Mouse (Mus musculus): ENCODE measurements around the gene Nxpe5.

The Nxpe5 gene

DNA sequence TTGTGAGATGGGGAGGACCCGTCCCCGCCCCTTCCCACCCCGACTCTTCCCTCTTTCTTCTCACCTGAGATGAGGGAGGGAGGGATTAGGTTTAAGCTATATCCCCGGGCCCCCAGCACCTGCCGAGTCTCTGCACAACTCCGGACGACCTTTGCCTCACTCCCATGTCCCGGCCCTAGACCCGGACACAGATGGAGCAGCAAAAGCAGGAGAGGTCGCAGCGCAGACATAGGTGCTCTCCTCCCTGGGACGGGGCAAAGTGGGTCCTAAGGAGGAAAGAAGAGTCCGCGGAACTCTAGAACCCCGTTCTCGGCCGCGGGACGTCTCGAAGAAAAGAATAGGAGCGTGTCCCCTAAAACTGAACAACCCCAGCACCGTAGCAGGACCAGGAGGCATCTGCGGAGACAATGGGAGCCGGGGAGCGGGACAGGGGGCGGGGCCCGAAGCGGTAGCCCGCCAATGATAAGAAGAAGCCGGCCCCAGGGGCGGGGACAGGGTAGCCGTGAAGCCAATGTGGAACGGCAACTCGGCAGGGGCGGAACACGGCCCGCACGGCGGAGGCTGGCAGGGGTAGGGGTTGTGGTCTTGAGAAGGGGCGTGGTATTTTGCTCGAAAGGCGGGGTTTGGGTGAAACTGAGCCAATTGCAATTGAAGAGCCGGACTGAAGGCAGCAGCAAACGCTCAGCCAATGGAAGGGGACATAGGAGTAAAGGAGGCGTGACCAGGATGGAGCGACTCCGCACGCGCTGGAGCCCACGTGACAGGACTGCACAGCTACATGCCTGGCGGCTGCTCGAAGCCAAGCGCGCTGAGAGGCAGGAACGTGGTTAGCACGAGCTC, 54.1 kb downstream of the Nxpe5 start, which contains the start of the genes Gm43720, Gpc2 and Stag3:
Gm43720 (minus strand) TSS at position 374 of the 840 bp plus-strand sequence.
Gpc2 (minus strand) TSS at position 421 of the 840 bp plus-strand sequence.
Stag3 (plus strand) TSS at position 656 of the 840 bp plus-strand sequence.
- peak; percentile 52 for DNase-seq

DNA sequence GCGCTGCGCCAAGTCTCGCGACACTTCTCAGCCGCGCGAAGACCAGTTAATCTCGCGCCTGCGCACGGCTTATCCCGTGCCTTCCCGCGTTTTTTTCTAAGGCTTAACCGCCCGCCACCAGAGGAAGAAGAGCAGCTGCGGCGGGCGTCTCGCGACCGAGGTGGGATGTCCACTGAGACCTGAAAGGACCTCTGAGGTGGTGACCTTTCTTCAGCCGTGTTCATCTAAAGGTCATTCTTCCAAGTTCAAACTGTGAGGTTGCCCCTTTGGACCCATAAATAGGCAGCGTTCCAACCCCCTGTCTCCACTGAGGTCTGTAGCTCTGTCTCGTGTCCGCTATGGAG, 54.7 kb downstream of the Nxpe5 start:
- DNase-seq, result no peak

DNA sequence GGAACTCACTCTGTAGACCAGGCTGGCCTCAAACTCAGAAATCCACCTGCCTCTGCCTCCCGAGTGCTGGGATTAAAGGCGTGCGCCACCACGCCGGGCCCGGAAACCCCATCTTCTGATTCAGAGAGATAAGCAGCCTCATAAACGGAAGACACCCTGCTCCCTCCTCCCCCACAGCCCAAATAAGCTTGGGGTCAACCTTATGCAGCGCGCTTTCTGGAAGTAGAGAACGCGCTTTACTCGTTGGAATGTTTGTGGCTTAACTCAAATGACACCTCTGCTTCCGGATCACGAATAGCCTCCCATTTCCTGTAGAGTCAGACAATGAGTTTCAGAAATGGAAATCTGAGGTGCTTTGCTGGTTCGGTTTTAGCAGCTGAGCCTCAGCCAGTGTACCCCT, 55.1 kb downstream of the Nxpe5 start:
- no peak for DNase-seq

DNA sequence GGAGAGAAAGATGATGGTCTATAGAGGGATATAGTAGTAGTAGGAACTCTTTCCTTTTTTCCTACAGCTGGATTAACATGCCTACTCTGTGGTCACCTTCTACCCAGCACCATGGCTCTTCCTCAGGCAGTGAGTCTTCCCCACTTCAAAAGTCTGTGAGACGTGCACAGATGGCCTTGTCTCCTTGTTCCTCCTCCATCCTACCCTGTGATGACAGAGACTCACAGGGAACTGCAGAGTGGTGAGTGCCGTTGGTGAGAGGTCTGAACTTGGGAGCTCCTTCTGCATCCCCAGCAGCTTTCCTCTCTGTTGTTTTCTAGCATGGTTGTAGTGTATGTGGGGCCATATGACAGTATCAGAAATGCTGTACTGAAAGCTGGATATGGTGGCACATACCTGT, 56.1 kb downstream of the Nxpe5 start:
- no peak for DNase-seq

DNA sequence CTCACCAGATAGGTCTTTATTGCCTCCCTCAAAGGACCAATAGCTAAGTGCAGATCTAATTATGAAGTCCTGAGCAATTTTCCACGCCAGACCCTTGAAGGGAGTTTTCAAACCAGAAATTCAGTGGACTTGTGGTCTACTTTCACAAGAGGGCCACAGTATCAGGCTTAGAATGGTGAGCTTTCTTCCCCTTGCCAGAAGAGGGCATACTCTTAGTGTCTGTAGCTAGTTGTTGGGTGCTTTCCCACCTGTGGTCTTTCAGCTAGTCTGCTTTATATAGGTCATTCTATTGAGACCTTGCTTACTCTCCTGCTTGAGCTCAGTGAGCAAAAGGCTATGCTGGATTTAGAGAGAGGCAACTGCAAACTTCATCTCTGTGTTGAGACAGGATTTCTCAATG, 57.8 kb downstream of the Nxpe5 start:
- no peak for DNase-seq

DNA sequence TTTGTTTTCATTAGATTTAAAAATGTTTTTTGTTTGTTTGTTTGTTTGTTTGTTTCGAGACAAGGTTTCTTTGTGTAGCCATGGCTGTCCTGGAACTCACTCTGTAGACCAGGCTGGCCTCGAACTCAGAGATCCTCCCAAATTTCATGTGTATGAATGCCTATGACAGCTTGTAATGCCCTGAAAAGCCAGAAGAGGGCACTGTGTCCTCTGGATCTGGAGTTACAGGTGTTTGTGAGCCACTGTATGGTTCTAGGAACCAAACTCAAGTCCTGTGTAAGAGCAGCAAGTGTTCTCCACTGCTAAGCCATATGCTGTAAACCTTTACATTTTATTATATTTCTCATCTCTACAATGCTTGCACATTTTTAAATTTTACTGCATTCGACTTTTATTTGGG, 62.2 kb downstream of the Nxpe5 start:
- DNase-seq, result no peak

DNA sequence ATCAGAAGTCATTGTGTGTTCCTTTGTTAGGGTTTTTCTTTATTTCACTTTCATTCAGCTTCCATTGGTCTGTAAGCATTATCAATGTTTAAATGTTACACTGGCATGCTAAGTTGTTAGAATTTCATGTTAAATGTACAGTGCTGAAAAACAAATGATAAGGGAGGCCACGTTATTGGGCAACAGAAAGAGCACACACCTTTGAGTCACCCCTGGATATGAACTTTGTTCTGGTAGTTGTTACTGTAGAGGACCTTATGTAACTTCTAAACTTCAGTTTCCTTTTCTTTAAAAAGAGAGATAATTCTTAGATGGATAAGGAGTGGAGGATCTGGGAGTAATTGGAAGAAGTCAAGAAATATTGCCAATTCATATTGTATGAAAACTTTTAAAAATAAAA, 65.9 kb downstream of the Nxpe5 start:
- DNase-seq, result no peak

DNA sequence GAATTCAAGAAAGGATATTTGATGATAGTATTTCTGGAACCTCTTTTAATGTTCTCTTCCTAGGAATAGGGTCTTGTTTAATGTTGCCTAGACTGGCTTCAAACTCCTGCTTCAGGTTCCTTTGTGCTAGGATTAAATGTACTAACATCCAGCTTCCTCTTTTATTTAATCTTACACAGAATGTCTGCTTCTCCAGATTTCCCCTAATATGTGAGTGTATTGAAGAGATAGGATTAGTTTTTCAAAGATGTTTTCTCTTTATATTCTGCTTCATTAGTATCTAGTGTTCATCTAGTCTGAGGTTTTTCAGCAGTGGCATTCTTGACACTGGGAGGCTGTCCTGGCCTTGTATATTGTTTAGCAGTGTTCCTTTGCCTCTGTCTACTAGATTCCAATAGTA, 68.5 kb downstream of the Nxpe5 start:
- no peak for DNase-seq

DNA sequence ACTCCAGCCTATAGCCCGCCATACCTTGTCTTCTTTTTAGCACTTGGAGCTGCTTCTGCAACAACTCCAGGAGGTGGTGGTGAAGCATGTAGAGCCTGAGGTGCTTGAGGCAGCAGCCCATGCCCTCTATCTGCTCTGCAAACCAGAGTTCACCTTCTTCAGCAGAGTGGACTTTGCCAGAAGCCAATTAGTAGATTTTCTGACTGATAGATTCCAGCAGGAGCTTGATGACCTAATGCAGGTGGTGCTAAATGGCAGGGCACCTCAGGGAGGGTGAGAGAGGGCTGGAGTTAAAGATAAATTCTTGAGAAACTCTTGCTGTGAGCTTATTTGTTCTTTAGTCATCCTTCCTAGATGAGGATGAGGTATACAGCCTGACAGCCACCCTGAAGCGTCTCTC, 73.9 kb downstream of the Nxpe5 start:
- DNase-seq, result no peak

Data from cerebellum, adult 11-12 months (tissue).